Mouse (Mus musculus): ENCODE results near the gene A930002H24Rik.

The A930002H24Rik gene

GRCm38 (mm10) chr17:63836641-63837040, 26.9 kb downstream of the A930002H24Rik start:
- intact Hi-C loops (cut with DNase I): no loop called here

- intact Hi-C loops (cut with DNase I): no loop called here
Observed at GRCm38 (mm10) chr17:63836223-63836622, 27.4 kb downstream of the A930002H24Rik start.

GRCm38 (mm10) chr17:63831550-63831949, 32.0 kb downstream of the A930002H24Rik start:
- intact Hi-C loops (cut with DNase I): no loop called here

GRCm38 (mm10) chr17:63828561-63829332, 34.8 kb downstream of the A930002H24Rik start:
- intact Hi-C loops (cut with DNase I): no loop called here

- intact Hi-C loops (cut with DNase I): no loop called here
Observed at GRCm38 (mm10) chr17:63826767-63827166, 36.8 kb downstream of the A930002H24Rik start.

- intact Hi-C loops (cut with DNase I): no loop called here
Observed at GRCm38 (mm10) chr17:63826196-63826595, 37.4 kb downstream of the A930002H24Rik start.

- intact Hi-C loops (cut with DNase I): no loop called here
Observed at GRCm38 (mm10) chr17:63824141-63824540, 39.5 kb downstream of the A930002H24Rik start.

GRCm38 (mm10) chr17:63818444-63819027, 45.1 kb downstream of the A930002H24Rik start:
- intact Hi-C loops (cut with DNase I): no loop called here

- intact Hi-C loops (cut with DNase I): no loop called here
Observed at GRCm38 (mm10) chr17:63813552-63813951, 50.0 kb downstream of the A930002H24Rik start.

All from adrenal gland (tissue).